Mouse (Mus musculus): ENCODE data around the gene Dvl1. TPM values are rescaled to one million over a fixed set of nuclear protein-coding genes. Genes with fewer than 3 reads are reported as not detected.

Dvl1 gene
- polyA plus RNA-seq, 1 experiment, result 50.2 TPM

GRCm38 (mm10) chr4:155892017-155892416, 44.8 kb downstream of the Dvl1 start:
- Histone ChIP-seq H3K4me1 (ENCODE audit: control insufficient read depth, insufficient read depth, low read length) (peaks cover 4% of the 10 kb centered on the region), H3K4me3 (replicated peaks; ENCODE audit: control insufficient read depth, low read depth, low read length) (peak overlapping the region; percentile 99), H3K27ac (ENCODE audit: control insufficient read depth, insufficient read depth, low read depth, low read length, poor library complexity) (peak overlapping the region; percentile 100)
- under 1% methylated on average over 56 of the region's 56 CpGs for WGBS
- TF ChIP-seq CTCF (IDR thresholded peaks at IDR 0.05; ENCODE audit: control insufficient read depth, insufficient read depth, low read length) (no peak), POLR2A (IDR thresholded peaks at IDR 0.05; ENCODE audit: borderline replicate concordance, control insufficient read depth, low read depth, low read length) (peak; percentile 46; the same call in 1 of the 2 replicates)

DNA sequence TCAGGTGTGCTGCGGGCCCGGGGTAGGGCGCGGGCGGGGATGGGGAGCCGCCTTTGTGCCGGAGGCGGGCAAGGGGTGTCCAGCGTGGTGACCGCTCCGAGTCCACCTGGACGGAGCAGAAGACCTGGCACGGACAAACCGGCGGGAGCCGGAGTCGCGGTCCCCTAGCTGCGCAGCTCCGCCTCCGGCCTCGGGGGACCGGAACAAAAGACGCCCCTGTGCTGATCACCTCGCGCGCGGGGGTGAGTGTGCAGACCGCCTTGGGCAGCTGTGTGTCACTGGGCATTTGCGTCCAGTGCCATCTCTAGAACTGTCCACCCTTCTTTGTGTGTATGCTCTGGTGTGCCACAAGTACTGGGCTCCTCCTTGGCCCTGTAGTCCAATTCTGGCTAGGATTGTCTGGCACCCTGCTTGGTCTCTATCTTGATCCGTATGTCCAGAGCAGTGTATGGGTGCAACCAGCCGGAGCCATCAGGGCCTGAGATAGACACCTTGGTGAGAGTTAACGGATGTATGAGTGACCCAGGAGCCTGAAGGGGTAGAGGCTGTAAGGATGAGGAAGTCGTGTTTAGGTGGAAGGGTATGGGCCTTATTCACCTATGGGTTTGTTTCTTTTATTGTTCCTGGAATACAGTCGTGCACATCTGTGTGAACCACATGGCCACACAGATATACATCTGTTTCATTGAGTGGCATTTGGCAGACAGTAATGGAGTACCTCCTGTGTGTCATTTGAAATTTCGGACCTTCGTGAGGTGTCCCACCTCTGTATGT, 45.4 kb downstream of the Dvl1 start:
- 2% methylated on average over 37 of the region's 37 CpGs for WGBS
- TF ChIP-seq CTCF (IDR thresholded peaks at IDR 0.05; ENCODE audit: control insufficient read depth, insufficient read depth, low read length) (no peak), POLR2A (IDR thresholded peaks at IDR 0.05; ENCODE audit: borderline replicate concordance, control insufficient read depth, low read depth, low read length) (no peak)
- peaks cover 4% of the 10 kb centered on the region for H3K4me1 ChIP-seq (ENCODE audit: control insufficient read depth, insufficient read depth, low read length)
- peak overlapping the region; percentile 99 for H3K4me3 ChIP-seq (replicated peaks; ENCODE audit: control insufficient read depth, low read depth, low read length)
- H3K27ac ChIP-seq (ENCODE audit: control insufficient read depth, insufficient read depth, low read depth, low read length, poor library complexity), result peak overlapping the region; percentile 100

DNA sequence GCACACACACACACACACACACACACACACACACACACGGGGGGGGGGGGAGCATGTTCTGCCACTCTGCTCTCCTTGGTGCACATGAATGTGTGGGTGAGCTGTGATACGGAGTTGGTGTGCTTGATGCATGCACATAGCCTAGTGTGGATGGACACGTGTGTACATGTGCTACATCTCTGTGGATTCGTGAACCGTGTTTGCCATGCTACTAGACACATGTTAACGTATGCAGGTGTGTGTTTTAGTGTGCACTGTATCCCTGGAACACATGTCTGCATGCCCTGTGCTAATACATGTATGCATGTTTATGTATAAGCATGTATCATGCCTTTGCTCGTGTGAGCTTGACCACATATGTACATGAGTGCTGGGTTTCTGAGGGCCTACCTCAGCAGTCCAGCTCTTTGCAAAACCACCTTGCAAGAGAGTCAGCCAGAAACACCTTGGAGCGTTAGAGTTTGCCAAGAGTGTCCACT, 46.0 kb downstream of the Dvl1 start:
- H3K4me3 ChIP-seq (replicated peaks; ENCODE audit: control insufficient read depth, low read depth, low read length), result peak overlapping the region; percentile 99
- H3K4me1 ChIP-seq (ENCODE audit: control insufficient read depth, insufficient read depth, low read length), result peaks cover 4% of the 10 kb centered on the region
- TF ChIP-seq CTCF (IDR thresholded peaks at IDR 0.05; ENCODE audit: control insufficient read depth, insufficient read depth, low read length) (no peak), POLR2A (IDR thresholded peaks at IDR 0.05; ENCODE audit: borderline replicate concordance, control insufficient read depth, low read depth, low read length) (no peak)
- 59% methylated on average over 8 of the region's 8 CpGs for WGBS
- H3K27ac ChIP-seq (ENCODE audit: control insufficient read depth, insufficient read depth, low read depth, low read length, poor library complexity), result no peak overlapping the region

DNA sequence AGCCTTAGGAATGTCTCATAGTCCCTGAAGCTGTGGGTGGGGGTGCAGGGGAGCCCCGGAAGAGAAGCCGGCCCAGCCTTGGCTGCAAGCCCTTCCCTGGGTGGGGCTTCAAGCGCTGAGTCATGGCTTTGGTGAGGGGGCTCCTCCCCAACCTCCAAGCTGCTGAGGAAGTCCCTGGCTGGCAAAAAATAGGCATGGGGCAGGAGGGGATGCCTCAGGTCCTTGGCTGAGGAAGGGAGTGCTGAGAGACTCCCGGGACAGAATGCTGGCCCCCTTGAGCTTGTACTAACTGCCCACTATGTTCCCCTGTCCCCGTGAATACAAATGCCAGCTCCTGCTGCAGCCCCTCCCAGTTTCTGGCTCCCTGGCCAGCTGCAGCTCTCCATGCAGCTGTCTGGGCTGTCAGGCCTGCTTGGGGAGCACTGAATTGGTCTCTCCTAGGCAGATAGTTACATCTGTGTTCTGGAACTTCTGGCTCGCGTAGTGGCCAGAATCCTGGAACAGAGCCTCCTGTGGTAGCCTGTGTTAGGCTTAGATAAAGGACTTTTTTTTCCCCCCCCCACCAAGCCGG, 47.2 kb downstream of the Dvl1 start:
- 16% methylated on average over 8 of the region's 8 CpGs for WGBS
- Histone ChIP-seq H3K4me3 (replicated peaks; ENCODE audit: control insufficient read depth, low read depth, low read length) (peak overlapping the region; percentile 55), H3K4me1 (ENCODE audit: control insufficient read depth, insufficient read depth, low read length) (peaks cover 4% of the 10 kb centered on the region), H3K27ac (ENCODE audit: control insufficient read depth, insufficient read depth, low read depth, low read length, poor library complexity) (peak overlapping the region; percentile 48)
- no peak for TF ChIP-seq POLR2A (IDR thresholded peaks at IDR 0.05; ENCODE audit: borderline replicate concordance, control insufficient read depth, low read depth, low read length)
- TF ChIP-seq CTCF (IDR thresholded peaks at IDR 0.05; ENCODE audit: control insufficient read depth, insufficient read depth, low read length), result no peak

DNA sequence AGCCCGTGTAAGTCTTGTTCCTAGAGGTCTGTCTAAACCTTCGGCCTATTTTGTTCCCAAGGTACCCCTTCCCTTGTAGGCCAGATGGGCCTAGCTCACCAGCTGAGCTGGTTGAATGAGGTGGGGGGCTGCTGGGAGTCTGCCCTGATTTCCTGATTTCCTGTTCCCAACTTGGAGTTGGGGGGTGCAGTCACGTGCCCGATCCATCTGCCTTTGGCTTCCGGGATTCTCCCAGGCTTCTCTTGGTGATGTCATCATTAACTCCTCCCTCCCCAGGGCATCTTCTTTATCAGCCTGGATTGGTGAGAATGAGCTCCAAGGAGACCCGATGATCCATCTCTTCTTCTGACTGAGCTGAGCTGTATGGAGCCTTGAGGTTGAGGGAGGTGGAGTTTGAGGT, 48.0 kb downstream of the Dvl1 start:
- 88% methylated on average over 6 of the region's 6 CpGs for WGBS
- no peak overlapping the region for H3K27ac ChIP-seq (ENCODE audit: control insufficient read depth, insufficient read depth, low read depth, low read length, poor library complexity)

DNA sequence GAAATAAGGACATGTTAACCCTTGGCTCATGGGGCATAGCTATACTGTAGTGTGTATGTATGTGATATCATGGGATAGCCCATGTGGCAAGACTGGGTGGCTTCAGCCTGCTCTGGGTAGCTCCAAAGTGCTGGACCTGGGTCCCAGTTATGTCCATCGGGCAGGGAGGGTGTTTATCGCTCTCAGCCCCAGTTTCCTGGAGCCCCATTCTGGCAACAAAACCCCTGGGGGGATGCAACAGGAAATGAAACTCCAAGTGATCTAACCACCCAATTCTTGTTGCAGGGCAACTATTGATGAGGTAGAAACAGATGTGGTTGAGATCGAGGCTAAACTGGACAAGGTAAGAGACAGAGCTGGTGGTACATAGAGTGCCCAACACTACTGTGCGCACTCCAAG, 48.6 kb downstream of the Dvl1 start:
- Histone ChIP-seq H3K4me3 (replicated peaks; ENCODE audit: control insufficient read depth, low read depth, low read length) (no peak overlapping the region), H3K4me1 (ENCODE audit: control insufficient read depth, insufficient read depth, low read length) (peaks cover 4% of the 10 kb centered on the region), H3K27ac (ENCODE audit: control insufficient read depth, insufficient read depth, low read depth, low read length, poor library complexity) (no peak overlapping the region)
- WGBS, result 78% methylated on average over 4 of the region's 4 CpGs
- TF ChIP-seq CTCF (IDR thresholded peaks at IDR 0.05; ENCODE audit: control insufficient read depth, insufficient read depth, low read length) (no peak), POLR2A (IDR thresholded peaks at IDR 0.05; ENCODE audit: borderline replicate concordance, control insufficient read depth, low read depth, low read length) (no peak)

More for the DNA sequence above, 48.0 kb downstream of the Dvl1 start:
- Histone ChIP-seq H3K4me3 (replicated peaks; ENCODE audit: control insufficient read depth, low read depth, low read length) (no peak overlapping the region), H3K4me1 (ENCODE audit: control insufficient read depth, insufficient read depth, low read length) (peaks cover 4% of the 10 kb centered on the region)
- TF ChIP-seq CTCF (IDR thresholded peaks at IDR 0.05; ENCODE audit: control insufficient read depth, insufficient read depth, low read length) (no peak), POLR2A (IDR thresholded peaks at IDR 0.05; ENCODE audit: borderline replicate concordance, control insufficient read depth, low read depth, low read length) (no peak)

GRCm38 (mm10) chr4:155896461-155896860, 49.3 kb downstream of the Dvl1 start:
- WGBS, result 97% methylated on average over 12 of the region's 12 CpGs
- Histone ChIP-seq H3K4me1 (ENCODE audit: control insufficient read depth, insufficient read depth, low read length) (peaks cover 4% of the 10 kb centered on the region), H3K4me3 (replicated peaks; ENCODE audit: control insufficient read depth, low read depth, low read length) (no peak overlapping the region), H3K27ac (ENCODE audit: control insufficient read depth, insufficient read depth, low read depth, low read length, poor library complexity) (no peak overlapping the region)
- TF ChIP-seq CTCF (IDR thresholded peaks at IDR 0.05; ENCODE audit: control insufficient read depth, insufficient read depth, low read length) (no peak), POLR2A (IDR thresholded peaks at IDR 0.05; ENCODE audit: borderline replicate concordance, control insufficient read depth, low read depth, low read length) (no peak)

DNA sequence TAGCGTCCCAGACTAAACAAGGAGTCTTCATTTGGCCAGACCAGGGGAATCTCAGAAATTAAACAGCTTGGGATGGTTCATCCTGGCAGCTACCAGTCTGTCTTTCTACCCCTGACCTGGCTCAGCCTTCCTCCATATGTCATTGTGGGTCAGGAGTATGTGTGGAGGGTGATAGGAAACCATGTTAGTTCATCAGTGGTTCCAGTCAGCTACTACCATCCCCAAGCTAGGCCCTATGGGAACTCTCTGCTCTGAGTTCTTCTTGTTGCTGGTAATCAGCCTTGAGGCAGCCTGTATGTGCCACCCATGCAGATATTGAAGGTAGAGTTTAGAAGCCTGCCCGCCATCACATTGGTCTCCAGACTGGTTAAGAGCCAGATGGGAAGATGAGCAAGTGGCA, 51.1 kb downstream of the Dvl1 start:
- H3K27ac ChIP-seq (ENCODE audit: control insufficient read depth, insufficient read depth, low read depth, low read length, poor library complexity), result no peak overlapping the region
- no peak overlapping the region for H3K4me3 ChIP-seq (replicated peaks; ENCODE audit: control insufficient read depth, low read depth, low read length)
- H3K4me1 ChIP-seq (ENCODE audit: control insufficient read depth, insufficient read depth, low read length), result peaks cover under 1% of the 10 kb centered on the region; the same call in 1 of the 2 replicates
- 95% methylated on average over 2 of the region's 2 CpGs for WGBS
- no peak for TF ChIP-seq POLR2A (IDR thresholded peaks at IDR 0.05; ENCODE audit: borderline replicate concordance, control insufficient read depth, low read depth, low read length)
- no peak for TF ChIP-seq CTCF (IDR thresholded peaks at IDR 0.05; ENCODE audit: control insufficient read depth, insufficient read depth, low read length)

All from bone marrow, adult 2 months (tissue).